41 mouse cellular contexts compared by ENCODE assay signal in genomic region chr6:96186517-96186916, GRCm38 (mm10). TPM values are rescaled to one million over a fixed set of nuclear protein-coding genes. Genes with fewer than 3 reads are reported as not detected.
"Had no signal": no experiment of that assay in that cellular context is flagged by ENCODE, and none has a peak within 500 bp of the region (broad histone marks: within the 10 kb centered on the region; RNA-seq: fewer than 3 reads in every experiment).

No protein-coding gene starts in this region.

- H3K4me1 ChIP-seq: heart, embryonic 12.5 days; heart, embryonic 13.5 days; heart, embryonic 15.5 days; hindbrain, embryonic 10.5 days; hindbrain, embryonic 12.5 days; hindbrain, embryonic 15.5 days; intestine, embryonic 15.5 days; kidney, embryonic 15.5 days had no signal

- ATAC-seq: hindbrain, embryonic 16.5 days; hindbrain, postnatal 0 days; inflammation-experienced regulatory T-cells, adult 6 months; intestine, embryonic 15.5 days; intestine, embryonic 16.5 days; intestine, postnatal 0 days had no signal

- H3K27me3 ChIP-seq: heart, embryonic 12.5 days; heart, embryonic 13.5 days; heart, embryonic 15.5 days; hindbrain, embryonic 12.5 days; hindbrain, embryonic 13.5 days; hindbrain, embryonic 15.5 days; intestine, embryonic 15.5 days; kidney, embryonic 15.5 days had no signal

- H3K27ac ChIP-seq: heart, embryonic 13.5 days; heart, embryonic 15.5 days; hindbrain, embryonic 10.5 days; hindbrain, embryonic 12.5 days; hindbrain, embryonic 13.5 days; hindbrain, embryonic 14.5 days; hindbrain, embryonic 15.5 days; hindbrain, postnatal 0 days; intestine, embryonic 15.5 days; kidney, embryonic 15.5 days; kidney, postnatal 0 days; layer of hippocampus, adult 2 months; left cerebral cortex, adult 2 months had no signal

- H3K36me3 ChIP-seq: heart, embryonic 12.5 days; heart, embryonic 13.5 days; heart, embryonic 15.5 days; hindbrain, embryonic 10.5 days; hindbrain, embryonic 12.5 days; hindbrain, embryonic 13.5 days; hindbrain, embryonic 15.5 days; intestine, embryonic 15.5 days; kidney, embryonic 15.5 days had no signal

- H3K9me3 ChIP-seq: heart, embryonic 12.5 days; heart, embryonic 13.5 days; heart, embryonic 15.5 days; hindbrain, embryonic 10.5 days; hindbrain, embryonic 12.5 days; hindbrain, embryonic 13.5 days; hindbrain, embryonic 15.5 days; intestine, embryonic 15.5 days; kidney, embryonic 15.5 days had no signal

- H3K4me3 ChIP-seq: heart, embryonic 12.5 days; heart, embryonic 13.5 days; heart, embryonic 15.5 days; hindbrain, embryonic 10.5 days; hindbrain, embryonic 12.5 days; hindbrain, embryonic 13.5 days; hindbrain, embryonic 15.5 days; intestine, embryonic 15.5 days; kidney, embryonic 15.5 days; layer of hippocampus, adult 2 months; left cerebral cortex, adult 2 months had no signal

- DNase-seq: heart, postnatal 10 days; heart, postnatal 14 days; heart, postnatal 36 days; heart, postnatal 4 days; kidney, adult 11 months; kidney, adult 18-20 months; kidney, adult 2 months; kidney, adult 8-10 months; kidney, adult 9 months; kidney, postnatal 10 days; kidney, postnatal 14 days; kidney, postnatal 25 days; kidney, postnatal 36 days; kidney, postnatal 4 days; layer of hippocampus, adult 9-11 months; layer of hippocampus, postnatal 36 days had no signal

RNA-seq across cellular contexts. Expression of gene 1700123L14Rik, which starts 20.5 kb away (rescaled TPM):
- polyA plus RNA-seq: heart, embryonic 12.5 days; heart, embryonic 13.5 days; heart, embryonic 14.5 days; heart, embryonic 15.5 days; heart, embryonic 16.5 days; heart, postnatal 0 days; hindbrain, embryonic 10.5 days; hindbrain, embryonic 11.5 days; hindbrain, embryonic 12.5 days; hindbrain, embryonic 16.5 days; hindbrain, postnatal 0 days; inflammation-experienced regulatory T-cells, adult 6 months; intestine, embryonic 15.5 days; intestine, embryonic 16.5 days; intestine, postnatal 0 days; kidney, embryonic 14.5 days; kidney, embryonic 15.5 days; kidney, embryonic 16.5 days; kidney, postnatal 0 days; large intestine, adult 2 months had no signal
